Mouse (Mus musculus) spleen, adult 2 months (tissue): Measurements from ENCODE around the gene Actr8. TPM values are rescaled to one million over a fixed set of nuclear protein-coding genes. Genes with fewer than 3 reads are reported as not detected.
A peak's percentile ranks its signal among the peaks of the same experiment; 100 is the strongest.

Experiments used
- DNase-seq, 2 experiments: peaks; one replicate each; pipeline versions ENCODE4 v3.0.0 to v3.0.0-alpha.2; 2012 to 2021; ENCODE audit warnings: low spot score in 2 of 2, low read depth in 1 of 2
- H3K27ac ChIP-seq: fragments of 200-500 bp; 2 replicates; pipeline ENCODE4 v1.5.1; 2012; ENCODE audit warnings: low read length, inconsistent platforms; ENCODE audit not compliant: insufficient read depth
- H3K27me3 ChIP-seq: fragments of 200-500 bp; 2 replicates; pipeline ENCODE4 v1.6.1; 2012; ENCODE audit warnings: mild to moderate bottlenecking, moderate library complexity, low read length, inconsistent platforms; ENCODE audit not compliant: control insufficient read depth, insufficient read depth
- H3K36me3 ChIP-seq: fragments of 200-500 bp; 2 replicates; pipeline ENCODE4 v1.6.1; 2012; ENCODE audit warnings: mild to moderate bottlenecking, low read length, inconsistent platforms; ENCODE audit not compliant: control insufficient read depth, insufficient read depth
- H3K4me1 ChIP-seq: fragments of 200-500 bp; 2 replicates; pipeline ENCODE4 v1.6.1; 2011; ENCODE audit warnings: inconsistent platforms; ENCODE audit not compliant: control insufficient read depth, insufficient read depth, insufficient read length
- H3K4me3 ChIP-seq: fragments of 200-500 bp; 2 replicates; pipeline ENCODE4 v1.5.1; 2011; ENCODE audit warnings: mild to moderate bottlenecking, inconsistent platforms; ENCODE audit not compliant: insufficient read depth, insufficient read length; ENCODE audit errors: extremely low read depth
- CTCF ChIP-seq: fragments of 200-500 bp; IDR thresholded peaks from 2 replicates; pipeline ENCODE4 v1.5.1; 2011; ENCODE audit warnings: mild to moderate bottlenecking, inconsistent platforms; ENCODE audit not compliant: insufficient read depth, insufficient read length, insufficient replicate concordance; ENCODE audit errors: extremely low read depth
- POLR2A ChIP-seq: fragments of 200-500 bp; IDR thresholded peaks from 2 replicates; pipeline ENCODE4 v1.6.1; 2011; ENCODE audit warnings: low read depth, low read length, inconsistent platforms
- WGBS: fragments of 180-500 bp; shearing (Covaris S2); methylation state at CpG from one replicate; pipeline ENCODE4 v1.1.7; 2018; 5-methylcytosine and 5-hydroxymethylcytosine counted together
- polyA plus RNA-seq: library from polyadenylated mRNA; depleted of rRNA; stranded (reverse); fragments of >200 nt; gene quantifications from 2 replicates; pipeline ENCODE4 v1.2.3, GENCODE M21; 2012

Actr8 gene
- polyA plus RNA-seq, 1 experiment: 14.1 TPM

DNA sequence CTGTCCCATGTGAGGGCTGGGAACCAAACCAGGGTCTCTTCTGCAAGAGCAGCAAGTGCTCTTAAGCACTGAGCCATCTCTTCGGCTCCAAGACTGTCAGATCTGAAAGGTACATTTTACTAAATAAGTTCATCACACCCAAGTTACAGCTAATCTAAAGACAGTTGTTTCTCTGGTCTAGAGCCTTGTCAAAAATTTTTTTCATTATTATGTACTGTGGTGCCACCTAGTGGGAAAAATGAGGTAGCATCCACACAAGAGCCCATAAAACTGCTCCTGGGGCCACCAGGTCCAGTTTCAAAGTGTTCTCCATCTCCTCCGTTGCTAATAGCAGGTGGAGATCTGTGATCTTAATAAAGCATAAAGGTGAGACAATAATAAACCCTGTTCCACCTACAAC lies 37.3 kb upstream of the Actr8 start:
- WGBS: 23% methylated on average over 2 of the region's 2 CpGs
- peak; percentile 5 to 7 for DNase-seq
- H3K4me1 ChIP-seq: no peaks in the 10 kb centered on the region

GRCm38 (mm10) chr14:29946761-29947309 lies 31.3 kb upstream of the Actr8 start:
- Histone ChIP-seq H3K27ac (no peak overlapping the region), H3K4me3 (no peak overlapping the region), H3K27me3 (no peaks in the 10 kb centered on the region), H3K36me3 (no peaks in the 10 kb centered on the region), H3K4me1 (no peaks in the 10 kb centered on the region)
- no peak for TF ChIP-seq CTCF
- TF ChIP-seq POLR2A: no peak
- 71% methylated on average over 5 of the region's 5 CpGs for WGBS
- DNase-seq: no peak

More for the DNA sequence above, 37.3 kb upstream of the Actr8 start:
- TF ChIP-seq POLR2A: no peak
- TF ChIP-seq CTCF: no peak
- H3K36me3 ChIP-seq: no peaks in the 10 kb centered on the region
- H3K4me3 ChIP-seq: no peak overlapping the region
- no peak overlapping the region for H3K27ac ChIP-seq
- H3K27me3 ChIP-seq: no peaks in the 10 kb centered on the region

- H3K36me3 ChIP-seq: no peaks in the 10 kb centered on the region
- H3K27ac ChIP-seq: no peak overlapping the region
- WGBS: 26% methylated on average over 4 of the region's 4 CpGs
- DNase-seq: no peak
- H3K4me3 ChIP-seq: no peak overlapping the region
- no peaks in the 10 kb centered on the region for H3K27me3 ChIP-seq
- no peaks in the 10 kb centered on the region for H3K4me1 ChIP-seq
- TF ChIP-seq POLR2A: no peak
- no peak for TF ChIP-seq CTCF
Measured at GRCm38 (mm10) chr14:29950805-29951204, 27.3 kb upstream of the Actr8 start.

GRCm38 (mm10) chr14:29957393-29957792 lies 20.7 kb upstream of the Actr8 start:
- Histone ChIP-seq H3K4me3 (no peak overlapping the region), H3K27ac (no peak overlapping the region), H3K27me3 (no peaks in the 10 kb centered on the region), H3K4me1 (no peaks in the 10 kb centered on the region), H3K36me3 (no peaks in the 10 kb centered on the region)
- DNase-seq: no peak
- TF ChIP-seq CTCF (no peak), POLR2A (no peak)

DNA sequence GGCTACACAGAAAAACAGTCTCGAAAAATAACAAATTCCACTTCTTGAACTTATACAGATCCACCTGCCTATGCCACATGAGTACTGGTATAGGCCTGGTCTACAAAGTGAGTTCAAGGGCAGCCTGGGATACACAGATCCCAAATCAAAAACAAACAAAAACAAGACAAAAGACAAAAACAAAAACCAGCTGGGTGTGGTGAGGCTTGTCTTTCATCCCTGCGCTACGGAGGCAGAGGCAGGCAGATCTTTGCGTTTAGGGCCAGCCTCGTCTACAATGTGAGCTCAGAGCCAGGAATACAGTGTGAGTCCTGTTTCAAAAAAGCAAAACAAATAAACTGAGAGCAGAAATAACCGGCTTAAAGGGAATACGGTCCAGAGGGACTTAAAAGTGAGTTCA lies 10.5 kb upstream of the Actr8 start:
- H3K4me3 ChIP-seq: peak overlapping the region; percentile 65
- DNase-seq: no peak
- TF ChIP-seq CTCF (no peak), POLR2A (no peak)
- H3K27ac ChIP-seq: peak overlapping the region; percentile 77
- H3K4me1 ChIP-seq: no peaks in the 10 kb centered on the region; the same call in 1 of the 2 replicates
- H3K27me3 ChIP-seq: no peaks in the 10 kb centered on the region
- 67% methylated on average over 7 of the region's 7 CpGs for WGBS
- peaks cover 7% of the 10 kb centered on the region for H3K36me3 ChIP-seq

- Histone ChIP-seq H3K27me3 (no peaks in the 10 kb centered on the region), H3K4me1 (no peaks in the 10 kb centered on the region; the same call in 1 of the 2 replicates), H3K27ac (peak within 1 kb of the TSS; percentile 84), H3K36me3 (peaks cover 9% of the 10 kb centered on the region), H3K4me3 (peak within 1 kb of the TSS; percentile 80)
- DNase-seq: peak; percentile 92 to 98
- TF ChIP-seq CTCF (no peak), POLR2A (peak; percentile 42)
- WGBS: under 1% methylated on average over 49 of the region's 49 CpGs
Measured at GRCm38 (mm10) chr14:29968075-29968821, 9.9 kb upstream of the Actr8 start, which contains the start of gene Selenok. TSS of gene Selenok (plus strand) at chr14:29968308.

- H3K27me3 ChIP-seq: no peaks in the 10 kb centered on the region
- H3K36me3 ChIP-seq: peaks cover 18% of the 10 kb centered on the region
- no peak overlapping the region for H3K4me3 ChIP-seq
- 91% methylated on average over 7 of the region's 7 CpGs for WGBS
- DNase-seq: no peak
- no peak overlapping the region for H3K27ac ChIP-seq
- TF ChIP-seq POLR2A (no peak), CTCF (no peak)
- no peaks in the 10 kb centered on the region; the same call in 1 of the 2 replicates for H3K4me1 ChIP-seq
Measured at GRCm38 (mm10) chr14:29971446-29971845, 6.7 kb upstream of the Actr8 start.
